Mouse (Mus musculus): ENCODE results near the gene Il9. TPM values are rescaled to one million over a fixed set of nuclear protein-coding genes. Genes with fewer than 3 reads are reported as not detected.
A peak's percentile ranks its signal among the peaks of the same experiment; 100 is the strongest.

Gene Il9
- not detected in 2 replicates for total RNA-seq (2014; fragmentation: Nextera tagmentation)
- total RNA-seq (2017), result not detected in 2 replicates

- no peak for ATAC-seq (replicated peaks; ENCODE audit: low FRiP score, low TSS enrichment, poor library complexity, severe bottlenecking)
Measured at GRCm38 (mm10) chr13:56482146-56482545, at the start of gene Il9. Gene Il9, minus strand, starts transcription at chr13:56482246.

GRCm38 (mm10) chr13:56529685-56530084 lies 47.6 kb upstream of the Il9 start:
- ATAC-seq (replicated peaks; ENCODE audit: low FRiP score, low TSS enrichment, poor library complexity, severe bottlenecking), result no peak

DNA sequence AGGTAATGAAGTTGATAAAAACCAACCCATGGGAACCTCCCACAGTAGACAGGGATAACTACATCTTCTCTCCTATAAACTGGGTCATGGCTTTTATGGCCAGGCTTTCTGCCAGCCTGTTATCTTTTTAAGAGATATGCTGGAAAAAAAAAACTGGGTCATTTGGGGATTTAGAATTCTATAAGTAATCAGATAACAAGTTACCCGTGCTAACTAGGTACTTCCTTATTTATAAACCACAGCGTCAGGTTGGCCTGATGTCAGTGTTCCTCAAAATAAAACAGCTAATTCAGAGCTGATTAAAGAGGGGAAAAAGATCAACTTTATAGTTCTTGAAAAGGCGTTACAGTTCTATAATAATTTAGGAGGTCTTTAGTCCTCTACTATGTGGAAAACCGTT lies 47.0 kb upstream of the Il9 start:
- ATAC-seq (replicated peaks; ENCODE audit: low FRiP score, low TSS enrichment, poor library complexity, severe bottlenecking), result no peak

GRCm38 (mm10) chr13:56528281-56528680 lies 46.2 kb upstream of the Il9 start:
- no peak for ATAC-seq (replicated peaks; ENCODE audit: low FRiP score, low TSS enrichment, poor library complexity, severe bottlenecking)

- ATAC-seq (replicated peaks; ENCODE audit: low FRiP score, low TSS enrichment, poor library complexity, severe bottlenecking), result no peak
Measured at GRCm38 (mm10) chr13:56527846-56528245, 45.8 kb upstream of the Il9 start.

DNA sequence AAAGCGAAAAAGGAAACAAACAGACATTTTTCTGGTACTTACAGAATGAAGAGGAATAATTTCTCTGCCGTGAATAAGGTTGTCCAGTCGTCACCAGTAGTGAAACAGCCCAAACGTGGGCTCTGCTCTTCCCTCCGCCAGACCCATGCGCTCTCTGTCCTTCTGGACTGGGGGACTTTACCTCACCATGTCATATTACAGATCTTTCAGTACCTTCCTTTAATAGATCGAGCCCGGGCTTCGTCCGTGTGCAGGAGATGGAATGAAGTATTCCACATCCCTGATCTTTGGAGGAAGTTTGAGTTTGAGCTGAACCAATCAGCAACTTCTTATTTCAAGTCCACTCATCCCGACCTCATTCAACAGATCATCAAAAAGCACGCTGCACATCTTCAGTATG lies 44.8 kb upstream of the Il9 start:
- no peak for ATAC-seq (replicated peaks; ENCODE audit: low FRiP score, low TSS enrichment, poor library complexity, severe bottlenecking)

GRCm38 (mm10) chr13:56522821-56523167 lies 40.7 kb upstream of the Il9 start:
- ATAC-seq (replicated peaks; ENCODE audit: low FRiP score, low TSS enrichment, poor library complexity, severe bottlenecking), result no peak

DNA sequence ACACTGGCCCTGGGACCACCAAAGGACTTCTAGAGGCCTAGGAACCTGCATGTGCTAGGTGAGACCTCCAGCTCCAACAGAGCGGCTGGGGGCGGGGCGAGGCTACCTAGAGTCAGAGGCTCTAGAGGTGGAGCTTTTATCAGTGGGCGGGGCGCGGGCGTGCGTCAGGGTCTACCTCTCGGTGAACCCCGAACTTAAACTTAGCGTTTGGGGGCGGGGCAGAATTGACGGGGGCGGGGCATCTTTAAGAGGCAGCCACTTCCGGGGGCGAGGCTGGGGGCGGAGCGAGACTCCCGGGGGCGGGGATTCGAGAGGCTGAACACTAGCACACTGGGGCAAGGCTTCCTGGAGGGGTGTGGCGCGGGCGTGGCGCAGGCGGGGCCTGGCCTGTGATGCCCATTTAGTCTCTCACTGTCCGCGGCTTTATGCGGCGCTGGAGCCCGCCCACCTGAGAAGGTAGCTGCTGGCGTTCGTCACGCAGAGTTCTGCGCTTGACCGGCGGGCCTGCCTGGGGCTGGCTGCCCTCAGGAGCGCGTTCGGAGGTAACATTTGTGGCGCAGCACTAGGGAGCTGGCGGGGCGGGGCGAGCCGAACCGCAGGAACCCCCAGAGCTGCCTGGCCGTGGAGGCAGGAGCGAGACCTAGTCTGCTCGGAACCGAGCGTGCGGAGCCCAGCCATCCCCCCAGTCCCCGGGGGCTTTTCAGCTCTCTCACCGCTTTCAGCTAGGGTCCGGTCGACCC lies 40.2 kb upstream of the Il9 start, which contains the start of gene Fbxl21:
Fbxl21 (plus strand) TSS at position 392 of the 740 bp plus-strand sequence.
- ATAC-seq (replicated peaks; ENCODE audit: low FRiP score, low TSS enrichment, poor library complexity, severe bottlenecking), result peak; percentile 99

- no peak for ATAC-seq (replicated peaks; ENCODE audit: low FRiP score, low TSS enrichment, poor library complexity, severe bottlenecking)
Measured at GRCm38 (mm10) chr13:56516816-56517215, 34.8 kb upstream of the Il9 start.

DNA sequence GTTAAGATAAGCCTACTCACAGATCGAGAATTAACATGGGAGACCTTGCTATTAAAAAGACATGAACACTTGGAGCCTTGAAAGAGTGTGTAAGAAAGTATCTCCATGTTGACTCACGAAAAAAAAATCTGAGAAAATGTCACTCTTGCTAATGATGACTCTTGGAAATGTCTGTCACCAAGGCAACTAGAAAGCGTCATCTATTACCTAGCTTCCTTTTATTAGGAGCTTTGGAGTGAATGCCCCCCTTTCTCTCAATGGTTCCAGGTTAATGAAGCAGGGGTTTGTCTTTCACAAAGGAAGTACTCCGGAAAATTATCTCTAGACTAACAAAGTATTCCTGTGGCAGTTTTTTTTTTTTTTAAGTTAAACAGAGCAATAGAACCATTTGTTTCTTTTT lies 34.3 kb upstream of the Il9 start:
- no peak for ATAC-seq (replicated peaks; ENCODE audit: low FRiP score, low TSS enrichment, poor library complexity, severe bottlenecking)

- no peak for ATAC-seq (replicated peaks; ENCODE audit: low FRiP score, low TSS enrichment, poor library complexity, severe bottlenecking)
Measured at GRCm38 (mm10) chr13:56513595-56513994, 31.5 kb upstream of the Il9 start.

GRCm38 (mm10) chr13:56509796-56510195 lies 27.8 kb upstream of the Il9 start:
- no peak for ATAC-seq (replicated peaks; ENCODE audit: low FRiP score, low TSS enrichment, poor library complexity, severe bottlenecking)

DNA sequence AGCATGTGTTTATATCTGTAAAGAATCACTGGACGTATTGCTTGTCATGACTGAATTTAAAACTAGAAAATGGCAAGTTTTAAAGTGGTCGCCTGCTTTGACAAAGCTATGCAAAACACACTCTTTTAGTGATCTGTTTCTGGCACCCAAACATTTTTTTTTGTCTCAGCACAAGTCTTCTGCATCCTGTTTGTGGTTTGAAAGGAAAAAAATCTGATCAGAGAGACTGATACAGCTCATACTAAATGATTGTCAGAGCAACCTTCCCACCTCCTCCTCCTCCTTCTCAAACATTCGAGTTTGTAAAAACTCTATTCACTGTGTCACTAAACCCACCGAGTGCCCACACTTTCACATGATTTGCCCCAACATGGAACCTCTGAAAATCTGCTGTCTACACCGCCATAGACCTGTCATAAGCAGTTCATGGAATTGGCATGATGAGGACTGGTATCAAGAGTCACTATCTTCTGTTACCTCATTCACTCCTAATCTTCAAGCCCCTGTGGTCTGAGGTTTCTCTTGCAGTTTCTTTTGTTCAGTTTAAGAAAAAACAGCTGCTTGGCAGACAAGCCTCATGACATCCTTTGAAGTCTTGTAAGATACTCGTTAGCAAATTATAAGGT lies 24.9 kb upstream of the Il9 start:
- ATAC-seq (replicated peaks; ENCODE audit: low FRiP score, low TSS enrichment, poor library complexity, severe bottlenecking), result no peak

- ATAC-seq (replicated peaks; ENCODE audit: low FRiP score, low TSS enrichment, poor library complexity, severe bottlenecking), result no peak
Measured at GRCm38 (mm10) chr13:56501866-56502420, 19.9 kb upstream of the Il9 start.

DNA sequence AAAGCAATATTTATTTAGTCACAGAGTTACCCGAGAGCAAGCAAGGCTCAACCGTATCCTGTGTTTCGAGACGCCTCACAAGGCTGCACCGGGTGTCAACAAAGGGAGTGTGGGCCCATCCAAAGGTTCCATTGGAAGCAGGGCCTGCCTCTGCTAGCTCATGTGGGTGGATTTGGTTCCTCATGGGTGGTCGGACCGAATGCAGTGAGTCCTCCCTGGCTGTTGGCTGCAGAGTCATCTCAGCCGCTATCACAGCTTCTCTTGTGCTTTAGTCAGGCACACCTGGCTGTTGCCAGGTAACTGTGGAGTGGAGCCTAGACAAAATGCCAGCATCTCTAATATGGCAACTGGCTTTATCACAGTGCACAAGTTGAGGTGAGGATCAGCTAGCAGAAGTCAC lies 18.6 kb upstream of the Il9 start:
- ATAC-seq (replicated peaks; ENCODE audit: low FRiP score, low TSS enrichment, poor library complexity, severe bottlenecking), result no peak

DNA sequence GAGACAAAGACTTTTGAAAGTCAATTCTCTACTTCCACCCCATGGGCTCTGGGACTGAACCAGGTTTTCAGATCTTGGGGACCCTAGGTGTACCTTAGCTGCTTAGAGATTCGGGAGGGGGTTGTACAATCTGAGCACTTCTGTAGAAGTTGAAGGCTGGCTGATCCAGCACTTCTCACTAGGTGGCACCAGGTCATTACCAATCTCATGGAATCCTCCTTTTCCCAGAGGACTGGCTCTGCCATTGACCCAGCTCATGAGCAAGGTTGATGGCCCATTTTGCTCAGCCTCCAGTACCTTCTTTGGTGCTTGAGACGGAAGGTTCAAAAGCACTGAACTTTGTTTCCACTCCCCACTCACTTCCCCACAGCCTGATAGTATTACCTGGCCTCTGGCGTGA lies 18.1 kb upstream of the Il9 start:
- ATAC-seq (replicated peaks; ENCODE audit: low FRiP score, low TSS enrichment, poor library complexity, severe bottlenecking), result no peak

GRCm38 (mm10) chr13:56494440-56494839 lies 12.4 kb upstream of the Il9 start:
- no peak for ATAC-seq (replicated peaks; ENCODE audit: low FRiP score, low TSS enrichment, poor library complexity, severe bottlenecking)

GRCm38 (mm10) chr13:56488012-56488411 lies 6.0 kb upstream of the Il9 start:
- no peak for ATAC-seq (replicated peaks; ENCODE audit: low FRiP score, low TSS enrichment, poor library complexity, severe bottlenecking)

DNA sequence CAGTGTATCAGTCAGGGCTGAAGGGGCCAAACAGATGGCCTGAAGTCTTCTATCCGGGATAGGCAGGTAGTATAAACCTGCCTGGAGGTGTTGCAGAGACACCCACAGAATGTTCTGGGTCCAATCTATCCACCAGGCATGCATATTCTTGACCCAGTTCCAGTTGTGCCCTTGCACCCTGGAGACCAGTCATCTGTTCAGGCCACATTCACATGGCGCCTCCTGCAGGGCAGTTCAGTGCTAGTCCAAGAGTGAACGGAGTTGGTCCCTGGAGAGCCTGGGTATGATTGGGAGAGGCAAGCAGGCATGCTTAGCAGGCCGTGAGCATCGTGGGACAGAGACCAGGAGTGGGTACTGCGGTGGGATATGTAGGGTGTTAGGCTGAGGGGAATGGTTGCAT lies 4.0 kb downstream of the Il9 start:
- no peak for ATAC-seq (replicated peaks; ENCODE audit: low FRiP score, low TSS enrichment, poor library complexity, severe bottlenecking)

DNA sequence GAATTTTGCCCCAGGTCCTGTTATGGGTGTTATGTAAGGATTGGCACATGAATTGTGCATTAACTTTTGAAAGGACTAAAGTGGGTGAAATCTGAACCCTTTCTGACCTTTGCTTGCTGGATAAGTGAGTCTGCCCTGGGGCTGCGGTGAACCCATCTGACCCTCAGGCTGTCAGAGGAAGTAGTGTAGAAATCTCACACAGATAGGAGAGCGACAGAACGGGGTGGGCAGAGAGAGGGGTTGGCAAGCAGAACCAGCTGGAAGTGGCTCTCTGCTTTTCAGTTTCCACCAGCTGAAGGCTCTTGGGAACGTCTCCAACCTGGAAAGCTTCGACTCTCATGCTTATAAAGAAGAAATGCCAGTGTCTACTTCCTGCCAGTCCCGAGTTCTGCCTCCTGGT lies 4.8 kb downstream of the Il9 start:
- ATAC-seq (replicated peaks; ENCODE audit: low FRiP score, low TSS enrichment, poor library complexity, severe bottlenecking), result no peak

DNA sequence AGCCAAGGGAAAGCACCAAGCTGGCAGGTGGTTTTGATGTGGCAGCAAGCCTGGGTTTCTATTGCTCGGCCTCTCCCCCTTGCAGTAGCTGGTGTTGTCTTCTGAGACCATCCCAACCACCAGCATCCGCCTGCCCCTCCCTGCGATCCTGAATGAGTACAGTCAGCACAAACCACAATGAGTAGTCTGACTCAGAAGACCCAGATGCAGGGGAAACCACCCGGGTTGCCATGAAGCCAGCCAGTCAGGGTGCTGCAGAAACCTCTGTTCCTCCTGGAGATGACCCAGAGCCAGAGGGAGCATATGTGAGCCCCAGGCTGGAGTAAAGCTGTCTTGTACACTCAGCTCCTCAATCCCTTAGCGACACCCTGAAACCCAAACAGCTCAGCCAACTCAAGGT lies 5.3 kb downstream of the Il9 start:
- no peak for ATAC-seq (replicated peaks; ENCODE audit: low FRiP score, low TSS enrichment, poor library complexity, severe bottlenecking)
